Mouse (Mus musculus): ENCODE measurements around the gene Btnl6.
"Not testable (repeated sequence)": the region's sequence is repeated elsewhere in the genome, so short reads cannot be mapped to it uniquely, and the experiment has no call there.

Gene Btnl6

GRCm38 (mm10) chr17:34517252-34517651 is at the start of gene Btnl6:
Btnl6 (minus strand) TSS chr17:34517352.
- no peak for DNase-seq (ENCODE audit: low spot score in 2 of 2)

- no peak for DNase-seq (ENCODE audit: low spot score in 2 of 2)
Measured at GRCm38 (mm10) chr17:34564796-34565195, 47.6 kb upstream of the Btnl6 start.

GRCm38 (mm10) chr17:34564003-34564421 is 46.9 kb upstream of the Btnl6 start, which contains the start of gene Notch4:
Notch4 (plus strand) TSS chr17:34564268.
- no peak for DNase-seq (ENCODE audit: low spot score in 2 of 2)

- DNase-seq (ENCODE audit: low spot score in 2 of 2), result no peak
Measured at GRCm38 (mm10) chr17:34563354-34563753, 46.2 kb upstream of the Btnl6 start.

GRCm38 (mm10) chr17:34562595-34562994 is 45.4 kb upstream of the Btnl6 start:
- DNase-seq (ENCODE audit: low spot score in 2 of 2), result no peak

GRCm38 (mm10) chr17:34561200-34561599 is 44.0 kb upstream of the Btnl6 start:
- no peak for DNase-seq (ENCODE audit: low spot score in 2 of 2)

GRCm38 (mm10) chr17:34560438-34560837 is 43.3 kb upstream of the Btnl6 start:
- DNase-seq (ENCODE audit: low spot score in 2 of 2), result no peak

- DNase-seq (ENCODE audit: low spot score in 2 of 2), result no peak
Measured at GRCm38 (mm10) chr17:34559895-34560294, 42.7 kb upstream of the Btnl6 start.

- DNase-seq (ENCODE audit: low spot score in 2 of 2), result no peak
Measured at GRCm38 (mm10) chr17:34559116-34559515, 42.0 kb upstream of the Btnl6 start.

GRCm38 (mm10) chr17:34557411-34557810 is 40.3 kb upstream of the Btnl6 start:
- no peak for DNase-seq (ENCODE audit: low spot score in 2 of 2)

GRCm38 (mm10) chr17:34556406-34556805 is 39.3 kb upstream of the Btnl6 start:
- DNase-seq (ENCODE audit: low spot score in 2 of 2), result no peak

GRCm38 (mm10) chr17:34555483-34555882 is 38.3 kb upstream of the Btnl6 start:
- peak in 1 of 2 experiments; percentile 70 for DNase-seq (ENCODE audit: low spot score in 2 of 2)

- DNase-seq (ENCODE audit: low spot score in 2 of 2), result no peak
Measured at GRCm38 (mm10) chr17:34549843-34550242, 32.7 kb upstream of the Btnl6 start.

GRCm38 (mm10) chr17:34549156-34549555 is 32.0 kb upstream of the Btnl6 start:
- DNase-seq (ENCODE audit: low spot score in 2 of 2), result no peak

- no peak for DNase-seq (ENCODE audit: low spot score in 2 of 2)
Measured at GRCm38 (mm10) chr17:34547601-34548000, 30.4 kb upstream of the Btnl6 start.

GRCm38 (mm10) chr17:34546797-34547196 is 29.6 kb upstream of the Btnl6 start:
- no peak for DNase-seq (ENCODE audit: low spot score in 2 of 2)

- DNase-seq (ENCODE audit: low spot score in 2 of 2), result not testable (repeated sequence)
Measured at GRCm38 (mm10) chr17:34543567-34543966, 26.4 kb upstream of the Btnl6 start.

GRCm38 (mm10) chr17:34532671-34533070 is 15.5 kb upstream of the Btnl6 start:
- no peak for DNase-seq (ENCODE audit: low spot score in 2 of 2)

GRCm38 (mm10) chr17:34519001-34519400 is 1.8 kb upstream of the Btnl6 start:
- DNase-seq (ENCODE audit: low spot score in 2 of 2), result no peak

- not testable (repeated sequence) for DNase-seq (ENCODE audit: low spot score in 2 of 2)
Measured at GRCm38 (mm10) chr17:34518571-34518970, 1.4 kb upstream of the Btnl6 start.

- no peak for DNase-seq (ENCODE audit: low spot score in 2 of 2)
Measured at GRCm38 (mm10) chr17:34517795-34518194, 643 bp upstream of the Btnl6 start.

GRCm38 (mm10) chr17:34516514-34516913 is 638 bp downstream of the Btnl6 start:
- DNase-seq (ENCODE audit: low spot score in 2 of 2), result no peak

- DNase-seq (ENCODE audit: low spot score in 2 of 2), result not testable (repeated sequence)
Measured at GRCm38 (mm10) chr17:34511723-34512122, 5.4 kb downstream of the Btnl6 start.

- DNase-seq (ENCODE audit: low spot score in 2 of 2), result no peak
Measured at GRCm38 (mm10) chr17:34507591-34507990, 9.6 kb downstream of the Btnl6 start.

Measured in left cerebral cortex, adult 9 months (tissue).